Mouse (Mus musculus) hindbrain, postnatal 0 days (tissue): ENCODE data around the gene 2210010C04Rik. TPM values are rescaled to one million over a fixed set of nuclear protein-coding genes. Genes with fewer than 3 reads are reported as not detected.
"Not testable (repeated sequence)": the region's sequence is repeated elsewhere in the genome, so short reads cannot be mapped to it uniquely, and the experiment has no call there.

Source experiments
- ATAC-seq: fragments of 200-750 bp; cut with Nextera tagmentation; 2 replicates; pipeline ENCODE4 v1.8.0; 2017; ENCODE audit warnings: mild to moderate bottlenecking, moderate TSS enrichment, moderate library complexity
- DNase-seq: peaks from one replicate; pipeline ENCODE4 v3.0.0-alpha.2; 2015; ENCODE audit warnings: low spot score
- H3K27ac ChIP-seq: fragments of 300-500 bp; sonication (generic); 2 replicates; pipeline ENCODE4 v1.5.1; 2014; ENCODE audit warnings: mild to moderate bottlenecking
- H3K27me3 ChIP-seq: fragments of 300-500 bp; sonication (generic); 2 replicates; pipeline ENCODE4 v1.6.1; 2014; ENCODE audit warnings: low read length, mixed read lengths; ENCODE audit not compliant: insufficient read depth
- H3K36me3 ChIP-seq: fragments of 300-500 bp; sonication (generic); 2 replicates; pipeline ENCODE4 v1.6.1; 2014; ENCODE audit warnings: low read length, mixed read lengths; ENCODE audit not compliant: insufficient read depth
- H3K4me1 ChIP-seq: fragments of 300-500 bp; sonication (generic); 2 replicates; pipeline ENCODE4 v1.6.1; 2014; ENCODE audit warnings: antibody characterized with exemption, low read length, mixed read lengths; ENCODE audit not compliant: insufficient read depth
- H3K4me2 ChIP-seq: fragments of 300-500 bp; sonication (generic); 2 replicates; pipeline ENCODE4 v1.6.1; 2014; ENCODE audit warnings: low read depth, mild to moderate bottlenecking, low read length, moderate library complexity, mixed read lengths
- H3K4me3 ChIP-seq: fragments of 300-500 bp; sonication (generic); 2 replicates; pipeline ENCODE4 v1.5.1; 2014; ENCODE audit warnings: low read length
- H3K9ac ChIP-seq: fragments of 300-500 bp; sonication (generic); replicated peaks from 2 replicates; pipeline ENCODE4 v1.6.1; 2014; ENCODE audit warnings: mild to moderate bottlenecking, low read length, moderate library complexity, mixed read lengths
- H3K9me3 ChIP-seq: fragments of 300-500 bp; sonication (generic); 2 replicates; pipeline ENCODE4 v1.6.1; 2016; ENCODE audit warnings: low read length, mixed read lengths
- CTCF ChIP-seq: IDR thresholded peaks from 2 replicates; pipeline ENCODE4 v1.5.1; 2016; ENCODE audit warnings: antibody characterized with exemption, control low read depth, low read depth
- WGBS: fragments of 180-500 bp; shearing (Covaris S2); extraction: QIAGEN DNeasy Blood & Tissue Kit; methylation state at CpG from one replicate; pipeline ENCODE4 v1.1.7; 2014; 5-methylcytosine and 5-hydroxymethylcytosine counted together
- polyA plus RNA-seq: library from polyadenylated mRNA; unstranded; fragments of >200 nt; fragmentation: Nextera tagmentation; extraction: Ambion mirVana; gene quantifications from 2 replicates; pipeline ENCODE4 v1.2.1, GENCODE M21; 2015
- total RNA-seq: library from RNA; depleted of rRNA; stranded (reverse); fragments of >200 nt; gene quantifications from 2 replicates; pipeline ENCODE4 v1.2.3, GENCODE M21; 2014; rRNA removed

The 2210010C04Rik gene
- total and polyA plus RNA-seq, 2 experiments from 2014 or later: not detected

- no peaks in the 10 kb centered on the region for H3K4me1 ChIP-seq
- DNase-seq: no peak
- no peak overlapping the region for H3K9ac ChIP-seq
- H3K27me3 ChIP-seq: no peaks in the 10 kb centered on the region
- 59% methylated on average over 2 of the region's 2 CpGs for WGBS
- H3K4me2 ChIP-seq: no peak overlapping the region
- H3K27ac ChIP-seq: no peak overlapping the region
- H3K9me3 ChIP-seq: no peaks in the 10 kb centered on the region
- no peak for TF ChIP-seq CTCF
- H3K36me3 ChIP-seq: no peaks in the 10 kb centered on the region
- ATAC-seq: no peak
- no peak overlapping the region for H3K4me3 ChIP-seq
Observed at GRCm38 (mm10) chr6:41025873-41026650, 9.2 kb downstream of the 2210010C04Rik start.

GRCm38 (mm10) chr6:41019140-41019539, 16.2 kb downstream of the 2210010C04Rik start:
- TF ChIP-seq CTCF: no peak
- DNase-seq (no peak), ATAC-seq (no peak)
- no peak overlapping the region for H3K9ac ChIP-seq
- no peaks in the 10 kb centered on the region for H3K4me1 ChIP-seq
- H3K36me3 ChIP-seq: no peaks in the 10 kb centered on the region
- WGBS: 82% methylated on average over 2 of the region's 2 CpGs
- H3K4me3 ChIP-seq: no peak overlapping the region
- H3K27ac ChIP-seq: no peak overlapping the region
- H3K4me2 ChIP-seq: no peak overlapping the region
- no peaks in the 10 kb centered on the region for H3K27me3 ChIP-seq
- H3K9me3 ChIP-seq: no peaks in the 10 kb centered on the region

- ATAC-seq: no peak
- no peak for TF ChIP-seq CTCF
- no peak overlapping the region for H3K4me3 ChIP-seq
Observed at GRCm38 (mm10) chr6:41018629-41019028, 16.7 kb downstream of the 2210010C04Rik start.

GRCm38 (mm10) chr6:41015065-41015464, 20.2 kb downstream of the 2210010C04Rik start:
- Histone ChIP-seq H3K4me1 (no peaks in the 10 kb centered on the region), H3K27ac (no peak overlapping the region), H3K27me3 (no peaks in the 10 kb centered on the region), H3K4me2 (no peak overlapping the region), H3K4me3 (no peak overlapping the region), H3K9me3 (no peaks in the 10 kb centered on the region), H3K9ac (no peak overlapping the region), H3K36me3 (no peaks in the 10 kb centered on the region)
- 68% methylated on average over 4 of the region's 4 CpGs for WGBS
- TF ChIP-seq CTCF: peak; percentile 23; the same call in 1 of the 2 replicates
- DNase-seq: peak; percentile 7
- ATAC-seq: no peak

More at GRCm38 (mm10) chr6:41018629-41019028, 16.7 kb downstream of the 2210010C04Rik start:
- no peak for DNase-seq
- Histone ChIP-seq H3K4me1 (no peaks in the 10 kb centered on the region), H3K9me3 (no peaks in the 10 kb centered on the region), H3K36me3 (no peaks in the 10 kb centered on the region), H3K4me2 (no peak overlapping the region), H3K27ac (no peak overlapping the region), H3K9ac (no peak overlapping the region), H3K27me3 (no peaks in the 10 kb centered on the region)
- 87% methylated on average over 2 of the region's 2 CpGs for WGBS

- not testable (repeated sequence) for H3K36me3 ChIP-seq, ATAC-seq, H3K4me3 ChIP-seq, H3K27ac ChIP-seq, H3K4me1 ChIP-seq, H3K9ac ChIP-seq, H3K27me3 ChIP-seq, H3K4me2 ChIP-seq, DNase-seq, H3K9me3 ChIP-seq
Observed at GRCm38 (mm10) chr6:40999379-40999778, 35.9 kb downstream of the 2210010C04Rik start, which contains the start of gene Gm2663. Gene Gm2663 (minus strand): TSS chr6:40999479.

Other genes with a start within 250 kb of the 2210010C04Rik start
- not detected in 2 replicates for gene Moxd2, start 148.0 kb downstream of the 2210010C04Rik start, total RNA-seq
- gene Moxd2, start 148.0 kb downstream of the 2210010C04Rik start, polyA plus RNA-seq: not detected in 2 replicates
- not detected in 2 replicates for gene Prss58, start 135.1 kb downstream of the 2210010C04Rik start, total RNA-seq
- gene Prss58, start 135.1 kb downstream of the 2210010C04Rik start, polyA plus RNA-seq: not detected in 2 replicates
- not detected in 2 replicates for gene 1700074P13Rik, start 95.0 kb downstream of the 2210010C04Rik start, total RNA-seq
- gene 1700074P13Rik, start 95.0 kb downstream of the 2210010C04Rik start, polyA plus RNA-seq: not detected in 2 replicates
- gene Gm4744, start 83.6 kb downstream of the 2210010C04Rik start, total RNA-seq: not detected in 2 replicates
- not detected in 2 replicates for gene Gm4744, start 83.6 kb downstream of the 2210010C04Rik start, polyA plus RNA-seq
- not detected in 2 replicates for gene 1810009J06Rik, start 70.8 kb downstream of the 2210010C04Rik start, total RNA-seq
- not detected in 2 replicates for gene 1810009J06Rik, start 70.8 kb downstream of the 2210010C04Rik start, polyA plus RNA-seq
- not detected in 2 replicates for gene Gm2663, start 36.0 kb downstream of the 2210010C04Rik start, total RNA-seq
- not detected in 2 replicates for gene Gm2663, start 36.0 kb downstream of the 2210010C04Rik start, polyA plus RNA-seq